Mouse (Mus musculus) hindbrain, postnatal 0 days (tissue): ENCODE measurements around the gene Vmn1r132. TPM values are rescaled to one million over a fixed set of nuclear protein-coding genes. Genes with fewer than 3 reads are reported as not detected.
"Not testable (repeated sequence)": the region's sequence is repeated elsewhere in the genome, so short reads cannot be mapped to it uniquely, and the experiment has no call there.

ENCODE experiments used
- ATAC-seq: fragments of 200-750 bp; cut with Nextera tagmentation; 2 replicates; pipeline ENCODE4 v1.8.0; 2017; ENCODE audit warnings: mild to moderate bottlenecking, moderate TSS enrichment, moderate library complexity
- DNase-seq: peaks from one replicate; pipeline ENCODE4 v3.0.0-alpha.2; 2015; ENCODE audit warnings: low spot score
- H3K27ac ChIP-seq: fragments of 300-500 bp; sonication (generic); 2 replicates; pipeline ENCODE4 v1.5.1; 2014; ENCODE audit warnings: mild to moderate bottlenecking
- H3K27me3 ChIP-seq: fragments of 300-500 bp; sonication (generic); 2 replicates; pipeline ENCODE4 v1.6.1; 2014; ENCODE audit warnings: low read length, mixed read lengths; ENCODE audit not compliant: insufficient read depth
- H3K36me3 ChIP-seq: fragments of 300-500 bp; sonication (generic); 2 replicates; pipeline ENCODE4 v1.6.1; 2014; ENCODE audit warnings: low read length, mixed read lengths; ENCODE audit not compliant: insufficient read depth
- H3K4me1 ChIP-seq: fragments of 300-500 bp; sonication (generic); 2 replicates; pipeline ENCODE4 v1.6.1; 2014; ENCODE audit warnings: antibody characterized with exemption, low read length, mixed read lengths; ENCODE audit not compliant: insufficient read depth
- H3K4me2 ChIP-seq: fragments of 300-500 bp; sonication (generic); 2 replicates; pipeline ENCODE4 v1.6.1; 2014; ENCODE audit warnings: low read depth, mild to moderate bottlenecking, low read length, moderate library complexity, mixed read lengths
- H3K4me3 ChIP-seq: fragments of 300-500 bp; sonication (generic); 2 replicates; pipeline ENCODE4 v1.5.1; 2014; ENCODE audit warnings: low read length
- H3K9ac ChIP-seq: fragments of 300-500 bp; sonication (generic); replicated peaks from 2 replicates; pipeline ENCODE4 v1.6.1; 2014; ENCODE audit warnings: mild to moderate bottlenecking, low read length, moderate library complexity, mixed read lengths
- H3K9me3 ChIP-seq: fragments of 300-500 bp; sonication (generic); 2 replicates; pipeline ENCODE4 v1.6.1; 2016; ENCODE audit warnings: low read length, mixed read lengths
- WGBS: fragments of 180-500 bp; shearing (Covaris S2); extraction: QIAGEN DNeasy Blood & Tissue Kit; methylation state at CpG from one replicate; pipeline ENCODE4 v1.1.7; 2014; 5-methylcytosine and 5-hydroxymethylcytosine counted together
- polyA plus RNA-seq: library from polyadenylated mRNA; unstranded; fragments of >200 nt; fragmentation: Nextera tagmentation; extraction: Ambion mirVana; gene quantifications from 2 replicates; pipeline ENCODE4 v1.2.1, GENCODE M21; 2015
- total RNA-seq: library from RNA; depleted of rRNA; stranded (reverse); fragments of >200 nt; gene quantifications from 2 replicates; pipeline ENCODE4 v1.2.3, GENCODE M21; 2014; rRNA removed

Vmn1r132 gene
- total RNA-seq: not detected in 2 replicates
- polyA plus RNA-seq: not detected in 2 replicates

DNA sequence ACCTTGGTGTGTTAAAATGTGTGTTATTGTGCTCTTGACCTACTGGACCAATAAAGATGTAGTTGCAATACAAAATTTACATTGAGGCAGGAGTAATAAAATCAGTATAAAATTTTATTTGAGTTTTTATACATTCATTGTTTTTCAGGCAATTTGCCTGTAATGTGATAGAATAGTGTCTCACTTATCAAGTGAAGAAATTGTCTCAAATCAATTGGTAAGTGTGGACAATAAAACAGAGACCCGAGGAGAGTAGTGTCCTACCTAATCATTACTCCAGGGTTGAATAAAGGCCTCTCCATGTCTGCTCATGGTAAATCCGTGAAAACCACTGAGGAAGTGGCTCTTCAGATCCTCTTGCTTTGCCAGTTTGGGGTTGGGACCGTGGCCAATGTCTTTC lies at the start of gene Vmn1r132:
Gene Vmn1r132 (plus strand): TSS at position 301 of the 400 bp plus-strand sequence.
- not testable (repeated sequence) for H3K9me3 ChIP-seq, H3K27ac ChIP-seq, H3K9ac ChIP-seq, H3K4me2 ChIP-seq, H3K4me3 ChIP-seq, ATAC-seq, H3K27me3 ChIP-seq, H3K36me3 ChIP-seq, H3K4me1 ChIP-seq, DNase-seq
- no CpG with 5 or more reads among the region's 3 CpGs for WGBS

Other genes starting within 250 kb of the Vmn1r132 start
- gene Gm6882, start 181.3 kb upstream of the Vmn1r132 start, total RNA-seq: not detected in 2 replicates
- gene Gm6882, start 181.3 kb upstream of the Vmn1r132 start, polyA plus RNA-seq: not detected in 2 replicates
- gene Vmn1r130, start 102.3 kb upstream of the Vmn1r132 start, total RNA-seq: not detected in 2 replicates
- gene Vmn1r130, start 102.3 kb upstream of the Vmn1r132 start, polyA plus RNA-seq: not detected in 2 replicates
- not detected in 2 replicates for gene Vmn1r131, start 68.0 kb upstream of the Vmn1r132 start, total RNA-seq
- gene Vmn1r131, start 68.0 kb upstream of the Vmn1r132 start, polyA plus RNA-seq: not detected in 2 replicates
- not detected in 2 replicates for gene Gm4175, start 147.4 kb downstream of the Vmn1r132 start, total RNA-seq
- not detected in 2 replicates for gene Gm4175, start 147.4 kb downstream of the Vmn1r132 start, polyA plus RNA-seq
- not detected in 2 replicates for gene Gm4177, start 182.6 kb downstream of the Vmn1r132 start, total RNA-seq
- gene Gm4177, start 182.6 kb downstream of the Vmn1r132 start, polyA plus RNA-seq: not detected in 2 replicates
- gene Vmn1r135, start 218.3 kb downstream of the Vmn1r132 start, total RNA-seq: not detected in 2 replicates
- gene Vmn1r135, start 218.3 kb downstream of the Vmn1r132 start, polyA plus RNA-seq: not detected in 2 replicates
- not detected in 2 replicates for gene Gm5725, start 230.2 kb downstream of the Vmn1r132 start, total RNA-seq
- not detected in 2 replicates for gene Gm5725, start 230.2 kb downstream of the Vmn1r132 start, polyA plus RNA-seq